Mouse (Mus musculus): Measurements from ENCODE around the gene Naxd.
"Not testable (repeated sequence)": the region's sequence is repeated elsewhere in the genome, so short reads cannot be mapped to it uniquely, and the experiment has no call there.

Gene Naxd

DNA sequence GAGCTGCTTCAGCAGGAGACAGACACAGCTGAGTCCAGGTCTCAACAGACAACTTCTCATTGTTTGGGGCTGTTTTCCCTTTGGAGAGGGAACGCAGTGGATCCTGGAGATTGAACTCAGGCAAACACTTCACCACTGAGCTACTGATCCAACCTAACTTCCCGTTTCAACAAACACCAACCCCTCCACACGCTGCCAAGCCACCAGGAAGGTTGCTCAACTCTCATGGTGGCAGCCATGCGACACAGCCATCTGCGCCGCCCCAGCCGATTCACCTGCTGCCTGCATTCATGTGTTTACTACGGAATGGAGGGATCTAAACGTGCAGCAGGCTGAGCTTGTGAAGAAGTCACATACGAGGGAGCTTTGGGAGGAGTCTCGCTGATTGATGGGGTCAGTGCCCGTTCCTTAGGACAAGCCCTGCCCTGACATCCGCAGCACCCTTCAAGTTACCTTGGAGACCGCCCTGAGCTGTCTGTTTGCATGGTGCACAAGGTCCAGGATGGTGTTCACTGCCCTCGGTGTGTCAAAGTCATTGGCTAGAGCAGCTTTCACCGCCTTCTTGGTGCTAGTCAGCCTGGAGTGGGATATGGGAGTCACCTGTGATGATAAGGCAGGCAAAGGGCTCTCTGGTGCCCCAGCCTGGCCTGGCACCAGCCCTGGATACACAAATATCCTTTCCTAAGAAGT is 20.2 kb downstream of the Naxd start:
- no peak for DNase-seq

DNA sequence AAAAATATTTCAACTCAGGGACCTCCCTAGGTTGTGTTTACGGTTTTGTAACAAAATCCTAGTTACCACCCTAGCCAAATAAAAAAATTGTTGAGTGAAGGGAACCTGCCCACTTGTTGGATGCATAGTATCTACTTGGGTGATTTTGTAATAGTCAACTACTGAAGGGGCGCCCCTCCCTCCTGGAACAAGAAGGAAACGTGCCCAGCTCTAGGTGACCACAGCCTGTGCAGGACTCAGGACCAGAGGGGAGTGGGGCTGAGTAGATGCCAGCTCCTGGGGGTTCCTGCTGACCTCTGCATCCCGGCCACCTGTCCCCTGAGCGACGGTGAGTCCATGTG is 20.7 kb downstream of the Naxd start:
- no peak for DNase-seq

DNA sequence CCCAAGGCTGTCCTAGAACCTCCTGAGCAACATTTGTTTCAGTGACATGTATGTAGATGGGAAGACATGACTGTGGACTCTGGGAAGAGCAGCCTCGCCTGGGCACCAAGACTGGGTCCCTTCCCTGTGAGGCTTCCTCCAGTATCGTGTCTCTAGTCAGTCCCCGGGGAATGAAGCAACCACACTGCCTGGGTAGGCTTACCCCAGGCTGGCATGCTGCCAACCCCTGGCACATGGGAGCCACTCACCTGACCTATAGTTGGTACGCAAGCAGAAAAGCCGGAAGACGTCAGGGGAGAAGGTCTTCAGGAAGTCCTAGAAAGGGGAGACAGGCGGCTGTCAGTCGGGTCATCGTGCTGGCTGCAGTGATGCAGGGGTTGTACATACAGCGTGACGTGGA is 21.4 kb downstream of the Naxd start:
- no peak for DNase-seq

DNA sequence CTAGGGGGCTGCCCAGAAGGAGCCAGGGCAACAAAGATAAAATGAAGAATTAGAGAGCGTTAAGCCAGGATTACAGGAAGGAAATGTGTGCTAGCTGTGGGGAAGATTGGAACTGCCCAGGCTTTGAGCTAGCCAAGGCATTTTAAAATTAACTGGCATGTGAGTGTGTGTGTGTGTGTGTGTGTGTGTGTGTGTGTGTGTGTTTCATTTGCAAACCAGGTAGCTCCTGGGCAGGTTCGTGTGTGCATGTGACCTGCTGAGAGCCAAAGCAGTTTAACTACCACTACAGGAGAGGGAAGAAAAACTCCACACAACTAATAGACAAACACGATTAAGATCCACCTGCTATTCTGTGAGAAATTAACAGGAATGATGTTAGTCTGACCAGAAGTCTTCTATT is 26.0 kb downstream of the Naxd start:
- no peak for DNase-seq

DNA sequence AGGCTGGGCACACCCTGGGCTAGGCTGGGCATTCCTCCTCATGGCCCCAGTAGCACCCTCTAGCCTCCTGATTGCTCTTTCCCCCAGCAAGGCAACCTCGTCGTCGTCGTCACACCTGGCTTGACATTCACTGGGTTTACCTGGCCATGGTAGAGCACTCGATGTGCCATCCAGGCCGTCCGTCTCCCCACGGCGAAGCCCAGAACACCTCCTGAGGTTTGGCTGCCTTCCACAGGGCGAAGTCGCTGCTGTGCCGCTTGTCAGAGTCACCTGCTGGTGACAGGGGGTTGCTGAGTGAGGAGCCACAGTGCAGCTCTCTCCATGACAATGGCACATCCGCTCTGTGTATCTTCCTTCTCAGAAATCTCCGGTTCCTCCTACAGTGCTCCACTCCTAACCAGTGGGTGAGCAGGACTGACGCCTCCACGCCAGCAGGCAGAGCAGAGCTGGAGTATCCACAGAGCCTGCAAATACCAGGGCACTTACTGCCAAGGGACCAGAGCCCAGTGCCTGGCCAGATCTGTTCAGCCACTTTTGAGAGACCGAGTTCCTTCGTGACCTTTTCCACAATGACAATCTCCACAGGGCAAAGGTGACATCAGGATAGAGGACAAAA is 33.0 kb downstream of the Naxd start:
- no peak for DNase-seq

DNA sequence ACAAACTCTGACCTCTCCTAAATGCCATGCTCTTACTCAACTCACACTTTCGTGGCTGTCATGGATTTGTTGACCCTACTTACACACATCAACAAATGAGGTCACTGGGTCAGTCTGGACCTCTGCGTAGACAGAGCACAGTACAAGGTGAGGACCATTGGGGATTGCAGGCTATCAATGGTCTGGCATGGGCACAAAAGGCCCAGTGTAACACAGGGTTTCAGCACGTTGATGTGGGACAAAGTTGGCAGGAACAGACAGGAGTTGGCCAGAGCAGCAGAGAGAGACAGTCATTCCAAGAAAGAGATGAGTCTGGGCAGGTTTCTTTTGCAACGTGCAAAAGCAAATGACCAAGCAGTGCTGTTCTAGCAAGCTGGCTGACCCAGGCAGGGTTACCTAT is 33.5 kb downstream of the Naxd start:
- no peak for DNase-seq

DNA sequence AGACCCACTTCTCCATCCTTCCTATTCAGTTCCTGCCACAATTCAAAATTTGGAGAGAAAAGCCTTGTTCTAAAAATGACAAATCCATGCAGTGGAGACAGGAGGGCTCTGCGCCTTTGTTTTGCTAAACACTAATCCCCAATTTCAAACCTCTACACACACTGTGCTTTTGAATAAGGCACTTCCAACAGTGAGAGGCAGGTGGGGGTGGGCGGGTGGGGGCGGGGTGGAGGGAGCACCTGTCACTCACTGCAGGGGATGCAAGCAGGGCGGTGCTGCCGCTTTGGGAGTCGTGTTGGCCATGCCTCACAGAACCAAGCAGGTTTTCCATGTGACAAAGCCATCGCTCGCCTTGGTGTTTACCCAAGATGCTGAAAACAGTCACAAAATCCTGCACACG is 37.2 kb downstream of the Naxd start:
- no peak for DNase-seq

DNA sequence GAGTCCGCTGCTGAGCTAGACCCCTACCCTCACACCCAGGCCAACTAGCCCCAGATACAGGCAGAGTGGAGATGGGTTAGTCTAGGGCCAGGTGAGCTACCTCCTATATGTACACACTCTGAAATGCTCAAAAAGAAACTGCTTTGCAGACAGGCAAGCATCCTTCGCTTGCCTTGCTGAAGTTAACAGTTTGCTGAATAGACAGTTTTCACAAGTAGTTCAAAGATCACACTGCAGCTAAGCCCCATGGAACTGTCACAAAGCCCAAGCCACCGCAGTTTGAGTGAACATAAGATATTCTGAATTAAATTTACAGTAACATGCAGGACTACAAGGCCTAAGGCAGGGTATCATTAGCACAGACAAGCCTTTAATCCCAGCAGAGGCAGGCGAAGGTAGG is 41.7 kb downstream of the Naxd start:
- DNase-seq, result no peak

DNA sequence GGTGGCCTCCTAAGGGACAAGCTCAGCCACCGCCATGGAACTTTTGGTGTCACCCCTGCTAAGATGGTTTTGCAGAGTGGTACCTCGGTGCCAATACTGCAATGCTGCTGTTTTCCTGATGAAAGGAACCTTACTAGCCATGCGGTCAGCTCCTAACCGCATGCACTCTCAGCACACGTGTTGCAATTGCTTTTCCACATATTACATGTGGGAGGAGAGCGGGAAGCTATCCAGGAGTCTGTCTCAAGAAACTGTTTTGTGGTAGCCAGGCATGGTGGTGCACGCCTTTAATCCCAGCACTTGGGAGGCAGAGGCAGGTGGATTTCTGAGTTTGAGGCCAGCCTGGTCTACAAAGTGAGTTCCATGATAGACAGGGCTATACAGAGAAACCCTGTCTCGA is 42.9 kb downstream of the Naxd start:
- DNase-seq, result no peak

DNA sequence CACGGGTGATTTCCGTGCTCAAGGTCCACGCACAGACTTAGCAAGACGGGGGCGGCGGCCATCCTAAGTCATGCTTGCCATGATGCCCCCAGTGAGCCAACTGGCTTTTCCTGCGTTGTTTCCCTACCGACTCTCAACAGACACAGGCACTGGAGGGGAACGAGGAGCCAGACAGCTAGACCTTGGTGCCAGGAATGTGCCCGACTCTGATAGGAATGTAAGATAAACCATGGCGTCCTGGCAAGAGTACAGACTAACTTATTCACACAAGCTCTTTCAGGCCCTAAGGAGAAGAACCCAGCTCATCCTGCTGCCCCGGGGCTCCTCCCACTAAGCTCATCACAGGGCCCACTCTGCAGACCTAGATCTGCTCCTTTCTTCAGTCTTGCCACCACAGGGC is 44.7 kb downstream of the Naxd start:
- DNase-seq, result no peak

DNA sequence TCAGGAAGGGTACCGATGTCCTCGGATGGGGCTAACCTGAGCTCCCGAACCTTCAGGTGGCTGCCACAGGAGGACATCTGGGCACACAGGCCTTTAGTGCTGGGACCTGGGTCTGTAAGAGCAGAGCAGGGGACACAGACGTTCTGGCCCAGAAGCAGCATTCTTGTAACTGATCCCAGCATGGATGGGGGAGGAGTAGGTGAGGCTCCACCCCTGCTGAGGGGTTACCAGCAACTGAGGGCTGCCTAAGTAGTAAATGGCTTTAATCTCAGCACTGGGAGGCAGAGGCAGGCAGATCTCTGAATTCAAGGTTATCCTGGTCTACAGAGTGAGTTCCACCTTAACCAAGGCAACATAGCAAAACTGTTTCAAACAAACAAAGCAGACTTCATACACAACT is 45.6 kb downstream of the Naxd start:
- DNase-seq, result no peak

DNA sequence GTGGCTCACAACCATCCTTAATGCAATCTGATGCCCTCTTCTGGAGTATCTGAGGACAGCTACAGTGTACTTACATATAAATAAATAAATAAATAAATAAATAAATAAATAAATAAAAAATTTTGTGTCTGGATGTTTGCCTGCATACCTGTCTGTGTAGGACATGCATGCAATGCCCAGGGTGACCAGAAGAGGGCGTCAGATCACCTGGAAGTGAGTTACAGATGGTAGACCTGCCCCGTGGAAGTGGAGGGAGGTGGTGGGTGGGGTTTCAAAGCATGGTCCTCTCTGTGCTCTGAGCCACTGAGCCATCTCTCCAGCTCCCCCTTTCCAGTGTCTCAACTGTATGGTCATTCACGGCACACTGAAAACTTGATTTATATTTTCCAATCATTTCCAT is 47.1 kb downstream of the Naxd start:
- peak; percentile 49 for DNase-seq

DNA sequence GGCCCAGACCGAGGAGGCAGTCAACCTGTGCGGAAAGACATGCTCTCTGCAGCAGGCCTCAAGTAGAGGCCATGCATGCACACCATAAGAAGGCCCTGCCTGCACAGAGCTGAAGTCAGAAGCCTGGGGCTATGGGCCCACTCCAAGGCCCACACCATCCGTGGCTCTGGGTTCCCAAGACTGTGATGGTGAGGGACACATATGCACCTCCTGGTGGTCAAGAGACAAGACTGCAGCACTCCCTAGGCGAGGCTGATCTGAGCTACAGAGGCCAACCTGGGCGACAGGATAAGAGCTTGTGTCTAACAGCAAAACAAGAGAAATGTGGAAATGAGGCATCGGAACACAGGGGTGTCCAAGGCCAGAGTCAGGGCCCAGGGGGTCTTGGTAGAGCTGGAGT is 49.8 kb downstream of the Naxd start:
- no peak for DNase-seq

DNA sequence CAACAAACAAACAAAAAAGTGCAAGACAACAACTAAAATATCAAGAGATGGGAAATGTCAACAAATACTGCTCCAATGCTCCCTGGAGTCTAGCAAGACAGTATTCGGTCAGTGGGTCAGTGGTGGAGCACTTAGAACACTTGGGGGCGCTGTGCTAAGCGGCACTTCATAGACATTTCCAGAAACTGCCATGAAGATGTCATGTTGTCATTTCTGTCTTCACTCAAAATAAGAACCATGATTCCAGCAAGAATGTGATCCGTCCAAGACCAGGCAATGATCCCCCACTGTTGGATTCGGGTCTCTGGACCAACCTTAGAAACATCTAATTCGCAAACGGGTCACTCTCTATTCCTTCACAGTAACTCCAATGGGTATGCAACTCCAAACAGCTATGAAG is 52.4 kb downstream of the Naxd start:
- peak; percentile 43 for DNase-seq

DNA sequence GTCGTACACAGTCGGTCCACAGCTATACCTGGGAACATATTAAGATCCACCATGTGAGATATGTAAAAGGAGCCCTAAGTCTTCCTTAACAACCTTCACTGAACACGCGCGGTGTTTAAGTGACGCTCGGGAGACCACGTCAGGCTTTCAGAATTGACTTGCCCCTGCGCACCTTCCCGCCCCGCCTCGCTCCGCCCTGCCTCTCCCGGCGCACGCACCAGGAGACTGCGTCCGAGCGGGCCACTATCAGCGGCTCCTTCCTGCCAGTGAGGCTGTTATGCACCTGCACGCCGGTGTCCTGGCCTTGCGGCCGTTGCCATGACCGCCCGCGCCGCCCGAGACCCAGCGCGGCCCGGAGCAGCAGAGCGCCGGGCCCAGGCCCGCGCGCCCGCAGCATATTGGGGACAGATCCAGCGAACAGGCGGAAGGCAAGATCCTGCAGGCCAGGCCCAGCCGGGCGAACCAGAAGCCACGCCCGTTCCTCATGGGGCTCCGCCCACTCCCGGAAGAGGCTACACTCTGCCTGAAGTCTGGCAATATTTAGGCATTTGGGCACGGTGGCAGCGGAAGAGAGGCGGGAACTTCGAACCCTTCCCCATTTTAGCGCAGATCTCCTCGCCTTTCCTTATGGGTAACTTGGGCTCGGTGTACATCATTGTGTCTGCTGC is 53.1 kb downstream of the Naxd start, which contains the start of gene Cars2:
Gene Cars2 (minus strand): TSS at position 503 of the 668 bp plus-strand sequence.
- peak; percentile 91 for DNase-seq

DNA sequence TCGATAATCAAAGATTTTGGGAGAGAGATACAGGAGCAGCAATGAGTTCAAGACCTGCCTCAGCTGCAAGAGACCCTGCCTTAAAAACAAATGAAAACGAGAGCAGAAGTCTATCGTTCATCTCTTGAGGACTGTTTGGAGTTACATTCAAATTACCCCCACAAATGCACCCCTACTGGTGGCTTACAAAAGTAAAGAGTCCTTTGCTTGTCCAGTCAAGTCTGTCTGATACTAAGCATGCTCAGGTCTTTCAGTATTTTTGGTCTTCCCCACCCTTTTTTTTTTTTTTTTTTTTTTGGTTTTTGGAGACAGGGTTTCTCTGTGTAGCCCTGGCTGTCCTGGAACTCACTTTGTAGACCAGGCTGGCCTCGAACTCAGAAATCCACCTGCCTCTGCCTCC is 54.2 kb downstream of the Naxd start:
- DNase-seq, result not testable (repeated sequence)

DNA sequence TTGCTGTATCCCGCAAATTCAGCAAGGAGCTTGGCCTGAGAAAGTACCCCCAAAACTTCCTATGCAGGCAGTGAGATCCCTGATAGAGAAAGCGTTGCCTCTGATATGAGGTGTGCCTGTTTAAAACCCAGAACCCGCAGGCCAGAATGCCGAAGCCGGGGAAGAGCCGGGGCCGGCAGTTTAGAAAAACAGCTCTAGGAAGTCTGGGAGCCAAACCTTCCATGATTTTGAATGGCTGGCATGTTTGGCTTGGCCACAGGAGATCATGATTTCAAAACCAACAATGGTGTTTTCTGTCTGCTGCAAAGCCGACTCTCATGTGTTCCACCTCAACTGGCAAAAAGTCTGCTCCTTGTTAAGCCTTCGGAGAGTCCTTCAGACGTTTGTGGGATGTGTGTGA is 55.1 kb downstream of the Naxd start:
- DNase-seq, result no peak

DNA sequence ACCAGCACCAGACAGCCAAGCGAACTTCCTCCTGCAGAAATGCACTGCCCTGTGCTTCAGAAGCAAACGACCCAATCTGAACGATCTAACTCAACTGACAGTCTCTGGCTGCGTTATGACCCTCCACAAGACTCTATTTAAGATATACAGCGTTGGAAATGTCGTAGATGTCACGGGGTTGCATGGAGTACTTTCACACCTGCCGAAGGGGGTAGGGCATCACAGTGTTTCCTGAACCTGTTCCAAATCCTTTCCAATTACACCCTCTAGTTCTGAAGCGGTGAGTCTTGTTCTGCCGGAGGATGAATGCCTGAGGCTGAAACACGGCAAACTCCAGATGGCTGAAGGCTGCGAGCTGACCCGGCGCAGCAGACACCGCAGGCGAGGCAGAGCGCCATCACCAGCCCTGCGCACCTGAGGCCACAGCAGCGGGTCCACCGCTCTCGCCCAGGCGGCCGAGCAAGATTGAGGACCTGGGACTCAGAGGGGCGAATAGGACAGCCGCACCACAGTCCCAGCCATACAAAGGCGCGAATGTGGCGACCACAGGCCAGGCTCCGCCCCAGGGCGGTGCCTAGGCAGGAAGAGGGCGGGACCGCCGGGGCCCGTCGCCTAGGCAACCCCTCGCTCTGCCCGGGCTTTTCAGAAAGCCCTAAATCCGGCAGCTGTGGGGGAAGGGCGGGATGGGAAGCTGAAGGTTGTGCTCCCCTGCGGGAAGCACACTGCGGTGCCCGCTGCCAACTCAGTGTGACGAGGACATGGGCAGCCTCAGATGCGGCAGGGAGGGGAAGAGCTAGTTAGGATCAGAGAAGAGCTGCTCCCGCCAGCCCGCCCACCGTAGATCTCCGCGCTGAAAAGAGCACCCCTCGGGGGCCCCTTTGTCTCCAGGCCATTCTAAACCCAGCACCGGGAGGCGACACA is 57.8 kb downstream of the Naxd start, which contains the start of gene Ing1:
Gene Ing1 (plus strand): TSS at position 773 of the 921 bp plus-strand sequence.
- peak; percentile 93 for DNase-seq

DNA sequence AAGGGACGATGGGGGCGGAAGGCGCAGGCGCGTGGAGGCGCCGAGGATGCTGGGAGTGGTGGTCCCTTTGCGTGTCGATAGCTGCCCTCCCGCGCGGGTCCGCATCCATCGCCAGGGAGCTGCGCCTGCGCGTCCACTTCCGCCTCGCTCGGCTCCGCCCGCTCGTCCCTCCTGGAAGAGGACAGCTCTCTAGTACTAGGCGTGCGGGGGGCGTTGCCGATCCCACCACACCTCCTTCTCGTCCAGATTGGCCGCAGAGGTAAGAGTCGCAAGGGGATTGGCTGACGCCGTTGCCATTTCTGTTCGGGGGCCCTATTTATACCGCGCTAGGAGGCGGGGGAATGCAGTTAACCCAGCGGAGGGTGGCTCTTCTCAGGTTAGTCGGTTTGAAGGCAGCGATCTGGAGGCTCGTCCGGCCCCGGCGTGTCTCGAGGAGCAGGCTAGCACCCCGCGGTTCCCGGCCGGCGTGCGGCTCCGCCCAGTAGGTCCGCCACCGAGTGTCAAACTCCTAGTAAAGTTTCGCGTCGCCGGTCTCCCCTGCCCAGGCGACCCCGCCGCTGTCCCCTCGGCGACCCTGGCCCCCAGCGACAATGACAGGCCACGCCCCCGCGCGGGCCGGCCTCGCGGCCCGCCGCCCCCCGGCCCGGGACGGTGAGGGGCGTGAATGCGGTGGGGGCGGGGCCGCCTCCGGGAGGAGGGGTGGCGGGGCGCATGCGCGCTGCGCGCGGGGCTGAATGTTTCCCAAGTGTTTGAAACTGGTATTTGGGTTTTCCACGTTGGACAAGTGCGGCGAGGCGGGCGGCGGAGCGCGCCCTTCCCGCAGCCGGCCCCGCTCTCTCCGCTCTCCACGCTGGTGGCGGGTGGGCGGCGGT is 58.6 kb downstream of the Naxd start:
- DNase-seq, result peak; percentile 98

DNA sequence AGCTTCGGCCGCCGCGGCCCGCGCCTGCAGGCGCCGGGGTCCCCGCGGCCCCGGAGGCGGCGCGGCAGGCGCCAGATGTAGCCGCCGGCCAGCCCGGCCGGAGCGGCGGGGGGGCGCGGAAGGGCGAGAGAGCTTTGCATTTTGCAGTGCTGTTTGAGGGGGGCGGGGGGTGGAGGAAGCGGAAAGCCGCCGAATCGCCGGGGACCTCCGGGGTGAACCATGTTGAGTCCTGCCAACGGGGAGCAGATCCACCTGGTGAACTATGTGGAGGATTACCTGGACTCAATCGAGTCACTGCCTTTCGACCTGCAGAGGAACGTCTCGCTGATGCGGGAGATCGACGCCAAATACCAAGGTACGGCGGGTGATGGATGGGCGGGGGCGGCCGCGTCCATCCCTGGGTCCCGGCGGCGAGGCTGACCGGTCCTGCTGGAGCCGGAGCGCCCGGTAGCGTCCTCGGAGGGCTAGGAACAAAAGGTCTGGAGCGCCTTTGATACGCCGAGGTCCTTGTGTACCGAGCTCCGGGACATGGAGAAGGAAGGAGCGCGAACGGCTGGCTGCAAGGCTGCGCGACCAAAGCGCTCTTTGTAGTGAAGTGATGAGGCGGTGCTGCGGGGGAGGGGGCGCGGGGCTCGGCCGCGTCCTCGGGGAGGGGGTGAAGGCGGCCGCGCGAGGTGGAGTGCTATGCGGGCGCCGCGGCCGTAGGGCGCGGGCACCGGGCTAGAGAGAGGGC is 59.6 kb downstream of the Naxd start:
- peak; percentile 61 for DNase-seq

DNA sequence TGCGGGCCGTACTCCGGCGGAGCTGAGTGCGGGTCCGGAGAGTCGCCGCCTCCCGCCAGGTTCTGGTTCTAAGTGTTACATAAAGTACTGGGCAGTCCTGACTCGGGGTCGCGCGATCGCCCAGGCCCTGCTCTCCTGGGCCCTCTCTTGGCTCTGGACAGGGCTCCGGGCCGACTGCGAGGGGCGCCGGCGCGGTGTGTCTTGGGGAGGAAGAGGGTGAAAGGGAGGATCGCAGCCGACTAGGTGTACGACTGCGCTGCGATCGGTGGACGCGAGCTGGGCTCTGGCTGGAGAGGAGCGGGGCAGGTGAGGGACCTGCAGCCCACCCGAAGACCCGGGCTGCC is 60.1 kb downstream of the Naxd start:
- DNase-seq, result no peak
